Comparison of ENCODE assay signal across 9 mouse cellular contexts in the genomic region with DNA sequence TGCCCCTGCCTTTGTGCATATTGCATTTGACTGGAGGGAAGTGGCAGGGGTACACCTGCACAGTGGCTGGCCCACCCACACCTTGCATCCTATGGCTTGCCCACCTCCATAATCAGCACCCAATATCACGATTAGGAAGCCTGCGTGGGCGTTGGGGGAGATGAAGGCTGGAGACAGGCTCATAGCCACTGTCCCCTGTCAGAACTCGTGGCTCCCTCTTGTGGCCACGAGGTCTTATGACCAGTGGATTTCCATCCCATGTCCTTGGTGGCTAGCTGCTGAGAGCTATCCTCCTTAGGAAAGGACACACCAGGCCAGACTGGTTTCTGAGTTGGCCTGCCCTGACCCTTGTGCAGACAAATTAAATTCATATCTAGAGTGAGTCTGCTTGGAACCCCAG.
A peak's percentile ranks its signal among the peaks of the same experiment; 100 is the strongest.
DNase-seq lines count a peak whose midpoint lies in the region; ATAC-seq and TF ChIP-seq lines count a peak whose summit lies in the region.
"Had no signal": no experiment of that assay in that cellular context is flagged by ENCODE, and none has a peak within 500 bp of the region (broad histone marks: within the 10 kb centered on the region; RNA-seq: fewer than 3 reads in every experiment).

No protein-coding gene starts in this region.

- peaks cover 6% of the 10 kb centered on the region for H3K4me1 ChIP-seq in G1E (ENCODE audit: insufficient read depth, low read depth, low read length)
- H3K4me1 ChIP-seq in forebrain, embryonic 13.5 days: peaks cover 33% of the 10 kb centered on the region
- H3K4me1 ChIP-seq in lung, postnatal 0 days (ENCODE audit: insufficient read depth, low read depth, low read length): no peaks in the 10 kb centered on the region; the same call in 1 of the 2 replicates

- WGBS in forebrain, embryonic 13.5 days: 1% methylated on average over 5 of the region's 5 CpGs
- 1% methylated on average over 5 of the region's 5 CpGs for WGBS in lung, postnatal 0 days

- H3K9ac ChIP-seq in forebrain, embryonic 13.5 days: no peak overlapping the region
- no peak overlapping the region for H3K9ac ChIP-seq in lung, postnatal 0 days (replicated peaks; ENCODE audit: low read depth)
- H3K9ac ChIP-seq: heart, embryonic 15.5 days had no signal

- no peak overlapping the region for H3K4me2 ChIP-seq in forebrain, embryonic 13.5 days
- H3K4me2 ChIP-seq in lung, postnatal 0 days (replicated peaks; ENCODE audit: low read depth, low read length): no peak overlapping the region
- H3K4me2 ChIP-seq: heart, embryonic 15.5 days had no signal

- no peaks in the 10 kb centered on the region for H3K36me3 ChIP-seq in G1E (replicated peaks)
- no peaks in the 10 kb centered on the region for H3K36me3 ChIP-seq in forebrain, embryonic 13.5 days (ENCODE audit: poor library complexity, severe bottlenecking)
- no peaks in the 10 kb centered on the region for H3K36me3 ChIP-seq in lung, postnatal 0 days (ENCODE audit: insufficient read depth, low read length)
- H3K36me3 ChIP-seq: heart, embryonic 15.5 days had no signal

- no peak for TF ChIP-seq EP300 in lung, postnatal 0 days (IDR thresholded peaks at IDR 0.05)

- H3K4me3 ChIP-seq in G1E (ENCODE audit: low read depth, low read length): no peak overlapping the region
- no peak overlapping the region for H3K4me3 ChIP-seq in forebrain, embryonic 13.5 days
- no peak overlapping the region for H3K4me3 ChIP-seq in lung, postnatal 0 days (ENCODE audit: low read depth, low read length)
- H3K4me3 ChIP-seq: heart, embryonic 15.5 days had no signal

- H3K27me3 ChIP-seq in G1E (ENCODE audit: insufficient read depth, low read length): peaks cover 41% of the 10 kb centered on the region
- no peaks in the 10 kb centered on the region for H3K27me3 ChIP-seq in forebrain, embryonic 13.5 days
- no peaks in the 10 kb centered on the region; the same call in 1 of the 2 replicates for H3K27me3 ChIP-seq in lung, postnatal 0 days (replicated peaks; ENCODE audit: insufficient read depth, low read length)

- peak; percentile 67; the same call in 1 of the 2 replicates for TF ChIP-seq CTCF in G1E (IDR thresholded peaks at IDR 0.05; ENCODE audit: low read depth, low read length)
- peak; percentile 94 for TF ChIP-seq CTCF in lung, postnatal 0 days (IDR thresholded peaks at IDR 0.05)

- DNase-seq in G1E (ENCODE audit: low spot score): peak; percentile 45
- peak; percentile 35 for DNase-seq in c-Kit-positive CD71-positive TER-119-negative erythroid progenitor cells, embryonic 14.5 days (ENCODE audit: low read depth)
- DNase-seq in heart, postnatal 4 days: peak; percentile 80
- DNase-seq in layer of hippocampus, adult 11-12 months (ENCODE audit: low spot score): peak; percentile 81
- DNase-seq in lung, postnatal 0 days (ENCODE audit: low spot score): peak; percentile 69
- DNase-seq in ovary, postnatal 36 days (ENCODE audit: low spot score): peak; percentile 66
- DNase-seq in urinary bladder, adult 2 months (ENCODE audit: low spot score): peak; percentile 44

- no peaks in the 10 kb centered on the region for H3K9me3 ChIP-seq in G1E (replicated peaks)
- H3K9me3 ChIP-seq in forebrain, embryonic 13.5 days (replicated peaks): no peaks in the 10 kb centered on the region
- no peaks in the 10 kb centered on the region for H3K9me3 ChIP-seq in lung, postnatal 0 days (ENCODE audit: low read length)
- H3K9me3 ChIP-seq: heart, embryonic 15.5 days had no signal

- peak; percentile 59; the same call in 1 of the 2 replicates for ATAC-seq in G1E (ENCODE audit: extremely low read depth, insufficient number of reproducible peaks, low FRiP score, poor library complexity, severe bottlenecking)
- peak; percentile 70 for ATAC-seq in forebrain, embryonic 13.5 days
- ATAC-seq in lung, postnatal 0 days: peak; percentile 34; the same call in 1 of the 2 replicates

- peak overlapping the region; percentile 76; the same call in 1 of the 2 replicates for H3K27ac ChIP-seq in forebrain, embryonic 13.5 days
- no peak overlapping the region for H3K27ac ChIP-seq in lung, postnatal 0 days (ENCODE audit: low read length)
- H3K27ac ChIP-seq: heart, embryonic 15.5 days had no signal
